Mouse (Mus musculus): ENCODE results near the gene Hoxb8. TPM values are rescaled to one million over a fixed set of nuclear protein-coding genes. Genes with fewer than 3 reads are reported as not detected.

Gene Hoxb8
- polyA plus RNA-seq, 1 experiment from 2014 or later = not detected

DNA sequence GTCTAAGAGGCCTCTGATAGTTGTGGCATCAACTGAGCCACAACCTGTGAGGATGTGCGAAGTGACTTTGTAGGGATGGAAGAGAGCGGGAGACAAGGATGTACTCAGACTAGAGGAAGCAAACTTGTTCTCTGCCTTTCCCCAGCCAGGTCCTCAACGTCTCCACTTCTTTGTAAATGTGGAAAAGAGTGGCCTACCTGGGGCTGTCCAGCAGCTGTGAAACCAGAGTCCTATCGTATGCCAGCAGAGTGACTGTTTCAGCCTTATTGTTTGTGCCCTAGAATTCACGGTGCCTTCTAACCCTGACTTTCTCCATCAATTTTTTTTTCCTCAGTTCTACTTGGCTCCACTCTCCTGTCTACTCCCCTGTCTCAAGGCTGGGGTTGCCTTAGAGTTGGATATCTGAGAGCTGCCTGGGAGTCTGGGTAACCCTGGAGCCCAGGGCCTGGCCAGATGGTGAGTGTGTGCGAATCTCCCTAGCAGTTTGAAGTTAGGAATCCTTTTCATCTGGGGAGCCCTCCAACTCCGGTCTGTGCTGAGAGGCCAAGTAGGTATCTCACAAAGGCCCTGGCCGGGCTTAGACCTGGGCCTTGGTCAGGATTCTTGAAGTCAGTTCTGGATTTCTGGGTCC, 17.2 kb upstream of the Hoxb8 start:
- WGBS = 1% methylated on average over 8 of the region's 8 CpGs
- H3K36me3 ChIP-seq (ENCODE audit: control insufficient read depth, insufficient read depth, low read length) = no peaks in the 10 kb centered on the region
- no peak overlapping the region for H3K9ac ChIP-seq (ENCODE audit: low read depth, low read length)
- H3K4me3 ChIP-seq (ENCODE audit: low read depth, low read length) = no peak overlapping the region
- H3K27ac ChIP-seq (ENCODE audit: low read length) = no peak overlapping the region
- no peaks in the 10 kb centered on the region for H3K4me1 ChIP-seq (ENCODE audit: control insufficient read depth, insufficient read depth, low read length)
- H3K4me2 ChIP-seq (ENCODE audit: low read length) = no peak overlapping the region
- H3K27me3 ChIP-seq (ENCODE audit: control insufficient read depth, insufficient read depth, low read depth, low read length) = peaks cover 95% of the 10 kb centered on the region
- ATAC-seq = no peak
- no peaks in the 10 kb centered on the region for H3K9me3 ChIP-seq (replicated peaks; ENCODE audit: control insufficient read depth, low read length, poor library complexity, severe bottlenecking)

DNA sequence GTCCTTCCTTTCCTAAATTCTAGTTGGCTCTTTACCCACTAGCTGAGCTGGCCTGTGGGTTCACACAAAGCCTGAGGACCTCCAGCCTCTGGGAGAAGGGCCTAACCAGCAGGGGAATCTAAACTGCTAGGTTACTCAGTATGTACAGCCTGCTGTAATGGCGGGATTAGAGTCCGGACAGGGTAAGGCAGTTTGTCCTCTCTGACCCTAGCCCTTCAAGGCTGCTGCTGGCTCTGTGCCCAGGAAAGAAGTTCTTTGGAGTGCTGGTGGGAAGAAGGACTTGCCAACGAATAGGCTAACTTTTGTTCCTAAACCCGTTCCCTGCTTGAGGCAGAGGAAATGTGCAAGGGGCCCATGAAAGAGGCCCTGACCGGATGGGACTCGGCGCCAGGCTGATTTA, 15.8 kb upstream of the Hoxb8 start:
- 5% methylated on average over 7 of the region's 7 CpGs for whole genome bisulfite sequencing
- no peak for ATAC-seq
- Histone ChIP-seq H3K4me2 (ENCODE audit: low read length) (no peak overlapping the region), H3K4me1 (ENCODE audit: control insufficient read depth, insufficient read depth, low read length) (no peaks in the 10 kb centered on the region), H3K9me3 (replicated peaks; ENCODE audit: control insufficient read depth, low read length, poor library complexity, severe bottlenecking) (no peaks in the 10 kb centered on the region), H3K36me3 (ENCODE audit: control insufficient read depth, insufficient read depth, low read length) (no peaks in the 10 kb centered on the region), H3K27me3 (ENCODE audit: control insufficient read depth, insufficient read depth, low read depth, low read length) (peaks cover 91% of the 10 kb centered on the region), H3K4me3 (ENCODE audit: low read depth, low read length) (no peak overlapping the region), H3K27ac (ENCODE audit: low read length) (no peak overlapping the region), H3K9ac (ENCODE audit: low read depth, low read length) (no peak overlapping the region)

DNA sequence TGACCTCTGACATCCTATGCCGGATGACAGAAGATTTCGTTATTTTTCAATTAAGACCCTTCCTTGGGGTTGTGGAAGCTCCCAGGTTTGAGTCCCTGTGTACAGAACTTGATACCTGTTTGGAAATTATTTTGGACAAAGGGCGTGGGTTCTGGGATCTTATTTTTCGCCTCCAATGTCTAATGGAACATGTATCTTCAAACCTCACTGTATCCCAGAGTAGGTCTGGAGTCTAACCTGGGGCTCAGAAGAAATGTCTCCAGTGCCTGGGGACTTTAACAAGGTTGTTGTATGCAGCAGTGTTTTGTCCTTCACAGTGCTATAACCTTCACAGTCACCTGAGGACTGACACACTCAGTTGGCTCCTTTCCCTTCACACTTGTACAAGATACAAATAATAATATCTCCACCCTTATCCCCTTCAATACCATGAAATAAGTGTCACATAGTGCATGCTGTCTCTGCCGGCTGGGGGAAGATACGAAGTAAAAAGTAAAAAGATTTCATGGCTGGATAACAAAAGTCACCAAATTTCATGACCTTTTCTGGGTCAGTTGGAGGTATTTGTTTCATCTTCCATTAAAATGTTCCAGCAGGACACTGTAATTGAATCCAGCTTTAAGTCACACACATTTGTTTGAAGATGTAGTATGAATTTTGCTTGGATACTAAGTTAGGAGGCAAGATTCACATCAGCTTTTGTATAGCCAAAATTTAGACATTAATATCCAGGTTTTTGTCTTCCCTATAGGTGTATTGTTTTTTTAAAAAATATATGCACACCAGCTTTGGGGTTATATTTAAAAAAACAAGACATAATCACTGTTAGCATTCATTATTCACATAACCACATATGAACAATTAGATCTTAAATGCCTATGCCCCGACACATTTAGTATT, 14.4 kb upstream of the Hoxb8 start:
- Histone ChIP-seq H3K4me1 (ENCODE audit: control insufficient read depth, insufficient read depth, low read length) (no peaks in the 10 kb centered on the region; the same call in 1 of the 2 replicates), H3K4me2 (ENCODE audit: low read length) (no peak overlapping the region), H3K9me3 (replicated peaks; ENCODE audit: control insufficient read depth, low read length, poor library complexity, severe bottlenecking) (no peaks in the 10 kb centered on the region), H3K27me3 (ENCODE audit: control insufficient read depth, insufficient read depth, low read depth, low read length) (peaks cover 91% of the 10 kb centered on the region), H3K27ac (ENCODE audit: low read length) (no peak overlapping the region), H3K4me3 (ENCODE audit: low read depth, low read length) (no peak overlapping the region), H3K36me3 (ENCODE audit: control insufficient read depth, insufficient read depth, low read length) (no peaks in the 10 kb centered on the region), H3K9ac (ENCODE audit: low read depth, low read length) (no peak overlapping the region)
- ATAC-seq = no peak
- 11% methylated on average over 7 of the region's 7 CpGs for WGBS

DNA sequence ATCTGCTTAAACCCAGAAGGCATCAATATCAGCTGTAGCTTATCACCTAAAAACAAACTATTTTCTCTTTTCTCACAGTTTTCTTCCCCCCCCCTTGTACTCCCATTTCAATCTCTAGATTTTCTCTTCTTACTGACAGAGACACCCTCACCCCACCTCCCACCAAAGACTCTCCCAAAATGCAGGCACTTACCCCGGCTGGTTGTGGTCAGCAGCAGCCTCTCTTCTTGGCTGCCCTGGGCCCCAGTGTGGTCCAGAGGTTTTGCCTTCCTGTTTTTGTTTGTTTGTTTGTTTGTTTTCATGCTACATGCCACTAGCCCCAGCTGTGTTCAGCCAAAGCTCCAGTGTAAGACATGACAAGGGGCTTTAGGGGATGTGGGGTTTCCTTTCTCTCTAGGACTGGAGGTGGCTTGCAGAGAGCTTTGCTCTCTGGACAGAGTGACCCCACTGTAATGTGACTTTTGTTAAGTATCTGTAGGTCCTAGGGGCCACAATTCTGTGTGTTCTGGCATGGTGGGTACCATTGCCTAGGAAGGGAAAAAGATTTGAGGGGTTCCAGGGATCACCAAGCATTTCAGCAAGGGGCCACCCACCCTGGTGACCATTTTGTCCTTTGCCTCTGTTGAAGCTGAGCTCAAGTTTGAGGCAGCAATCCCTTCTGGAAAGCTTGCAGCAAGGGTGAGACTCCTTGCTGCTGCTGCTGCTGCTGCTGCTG, 13.5 kb upstream of the Hoxb8 start:
- Histone ChIP-seq H3K9ac (ENCODE audit: low read depth, low read length) (no peak overlapping the region), H3K9me3 (replicated peaks; ENCODE audit: control insufficient read depth, low read length, poor library complexity, severe bottlenecking) (no peaks in the 10 kb centered on the region), H3K4me1 (ENCODE audit: control insufficient read depth, insufficient read depth, low read length) (no peaks in the 10 kb centered on the region; the same call in 1 of the 2 replicates), H3K4me3 (ENCODE audit: low read depth, low read length) (no peak overlapping the region), H3K36me3 (ENCODE audit: control insufficient read depth, insufficient read depth, low read length) (no peaks in the 10 kb centered on the region), H3K4me2 (ENCODE audit: low read length) (no peak overlapping the region), H3K27me3 (ENCODE audit: control insufficient read depth, insufficient read depth, low read depth, low read length) (peaks cover 91% of the 10 kb centered on the region), H3K27ac (ENCODE audit: low read length) (no peak overlapping the region)
- 0% methylated on average over 1 of the region's 1 CpGs for WGBS
- ATAC-seq = no peak

DNA sequence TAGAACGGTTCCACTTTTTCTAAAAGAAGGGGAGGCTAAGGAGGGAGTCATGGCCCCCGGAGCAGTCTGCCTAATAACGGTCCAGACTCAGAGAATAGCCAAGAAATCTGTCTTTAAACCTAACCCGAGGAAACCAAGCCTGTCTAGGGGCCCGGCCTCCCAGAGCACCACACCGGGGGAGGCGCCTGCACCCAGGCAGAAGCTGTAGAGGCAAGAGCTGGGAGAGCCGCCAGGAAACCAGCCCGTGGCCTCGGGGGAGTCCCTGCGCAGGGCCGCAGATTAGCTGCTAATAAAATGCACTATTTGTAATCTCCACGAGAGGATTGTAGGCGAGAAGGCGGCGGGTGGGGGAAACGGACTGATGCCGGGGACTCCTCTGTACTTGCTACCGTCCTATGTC, 11.8 kb upstream of the Hoxb8 start:
- no peak overlapping the region for H3K9ac ChIP-seq (ENCODE audit: low read depth, low read length)
- no peaks in the 10 kb centered on the region; the same call in 1 of the 2 replicates for H3K4me1 ChIP-seq (ENCODE audit: control insufficient read depth, insufficient read depth, low read length)
- no peak for ATAC-seq
- H3K4me2 ChIP-seq (ENCODE audit: low read length) = no peak overlapping the region
- WGBS = under 1% methylated on average over 19 of the region's 19 CpGs
- no peaks in the 10 kb centered on the region for H3K9me3 ChIP-seq (replicated peaks; ENCODE audit: control insufficient read depth, low read length, poor library complexity, severe bottlenecking)
- H3K27me3 ChIP-seq (ENCODE audit: control insufficient read depth, insufficient read depth, low read depth, low read length) = peaks cover 91% of the 10 kb centered on the region
- no peak overlapping the region for H3K27ac ChIP-seq (ENCODE audit: low read length)
- no peaks in the 10 kb centered on the region for H3K36me3 ChIP-seq (ENCODE audit: control insufficient read depth, insufficient read depth, low read length)
- no peak overlapping the region for H3K4me3 ChIP-seq (ENCODE audit: low read depth, low read length)

DNA sequence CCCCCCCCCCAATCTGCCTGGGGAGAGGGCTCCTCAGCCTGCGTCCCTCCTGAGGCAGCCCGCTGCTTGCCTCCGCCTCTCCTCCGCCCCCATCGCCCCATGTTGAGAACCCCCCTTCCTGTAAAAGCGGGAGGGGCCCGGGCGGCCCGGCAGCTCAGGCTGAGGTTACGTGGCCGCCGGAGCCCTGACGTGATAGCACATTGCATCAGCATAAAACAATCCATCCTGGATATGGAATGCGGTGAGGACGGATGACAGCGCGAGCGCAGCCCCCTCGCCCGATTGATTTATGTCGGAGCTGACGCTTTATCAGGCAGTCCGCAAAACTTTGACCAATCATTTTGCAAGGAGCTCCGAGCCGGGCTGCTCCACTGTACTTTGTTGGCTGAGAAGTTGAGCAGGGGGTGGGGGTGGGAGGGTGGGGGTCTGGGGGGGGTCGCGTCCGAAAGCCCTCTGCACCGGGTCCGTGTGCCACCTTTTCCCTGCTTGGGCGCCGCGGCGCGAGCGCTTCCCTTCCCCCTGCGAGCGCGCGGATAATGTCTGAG, 10.6 kb upstream of the Hoxb8 start, which contains the start of gene Hoxb9:
Gene Hoxb9, plus strand, starts transcription at position 462 of the 545 bp plus-strand sequence.
- H3K4me2 ChIP-seq (ENCODE audit: low read length) = no peak within 1 kb of the TSS
- H3K27ac ChIP-seq (ENCODE audit: low read length) = no peak within 1 kb of the TSS
- ATAC-seq = no peak
- under 1% methylated on average over 40 of the region's 40 CpGs for WGBS
- no peaks in the 10 kb centered on the region for H3K36me3 ChIP-seq (ENCODE audit: control insufficient read depth, insufficient read depth, low read length)
- no peak within 1 kb of the TSS for H3K9ac ChIP-seq (ENCODE audit: low read depth, low read length)
- H3K4me1 ChIP-seq (ENCODE audit: control insufficient read depth, insufficient read depth, low read length) = no peaks in the 10 kb centered on the region; the same call in 1 of the 2 replicates
- H3K4me3 ChIP-seq (ENCODE audit: low read depth, low read length) = no peak within 1 kb of the TSS
- no peaks in the 10 kb centered on the region for H3K9me3 ChIP-seq (replicated peaks; ENCODE audit: control insufficient read depth, low read length, poor library complexity, severe bottlenecking)
- H3K27me3 ChIP-seq (ENCODE audit: control insufficient read depth, insufficient read depth, low read depth, low read length) = peaks cover 91% of the 10 kb centered on the region

DNA sequence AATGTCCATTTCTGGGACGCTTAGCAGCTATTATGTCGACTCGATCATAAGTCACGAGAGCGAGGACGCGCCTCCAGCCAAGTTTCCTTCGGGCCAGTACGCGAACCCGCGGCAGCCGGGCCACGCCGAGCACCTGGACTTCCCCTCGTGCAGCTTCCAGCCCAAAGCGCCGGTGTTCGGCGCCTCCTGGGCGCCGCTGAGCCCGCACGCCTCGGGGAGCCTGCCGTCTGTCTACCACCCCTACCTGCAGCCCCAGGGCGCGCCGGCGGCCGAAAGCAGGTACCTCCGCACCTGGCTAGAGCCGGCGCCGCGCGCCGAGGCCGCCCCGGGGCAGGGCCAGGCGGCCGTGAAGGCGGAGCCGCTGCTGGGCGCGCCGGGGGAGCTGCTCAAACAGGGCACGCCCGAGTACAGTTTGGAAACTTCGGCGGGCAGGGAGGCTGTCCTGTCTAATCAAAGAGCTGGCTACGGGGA, 10.1 kb upstream of the Hoxb8 start:
- no peak overlapping the region for H3K4me3 ChIP-seq (ENCODE audit: low read depth, low read length)
- H3K4me1 ChIP-seq (ENCODE audit: control insufficient read depth, insufficient read depth, low read length) = no peaks in the 10 kb centered on the region; the same call in 1 of the 2 replicates
- under 1% methylated on average over 52 of the region's 52 CpGs for WGBS
- peaks cover 91% of the 10 kb centered on the region for H3K27me3 ChIP-seq (ENCODE audit: control insufficient read depth, insufficient read depth, low read depth, low read length)
- no peaks in the 10 kb centered on the region for H3K36me3 ChIP-seq (ENCODE audit: control insufficient read depth, insufficient read depth, low read length)
- H3K9ac ChIP-seq (ENCODE audit: low read depth, low read length) = no peak overlapping the region
- no peak overlapping the region for H3K27ac ChIP-seq (ENCODE audit: low read length)
- no peak for ATAC-seq
- no peaks in the 10 kb centered on the region for H3K9me3 ChIP-seq (replicated peaks; ENCODE audit: control insufficient read depth, low read length, poor library complexity, severe bottlenecking)
- H3K4me2 ChIP-seq (ENCODE audit: low read length) = no peak overlapping the region

DNA sequence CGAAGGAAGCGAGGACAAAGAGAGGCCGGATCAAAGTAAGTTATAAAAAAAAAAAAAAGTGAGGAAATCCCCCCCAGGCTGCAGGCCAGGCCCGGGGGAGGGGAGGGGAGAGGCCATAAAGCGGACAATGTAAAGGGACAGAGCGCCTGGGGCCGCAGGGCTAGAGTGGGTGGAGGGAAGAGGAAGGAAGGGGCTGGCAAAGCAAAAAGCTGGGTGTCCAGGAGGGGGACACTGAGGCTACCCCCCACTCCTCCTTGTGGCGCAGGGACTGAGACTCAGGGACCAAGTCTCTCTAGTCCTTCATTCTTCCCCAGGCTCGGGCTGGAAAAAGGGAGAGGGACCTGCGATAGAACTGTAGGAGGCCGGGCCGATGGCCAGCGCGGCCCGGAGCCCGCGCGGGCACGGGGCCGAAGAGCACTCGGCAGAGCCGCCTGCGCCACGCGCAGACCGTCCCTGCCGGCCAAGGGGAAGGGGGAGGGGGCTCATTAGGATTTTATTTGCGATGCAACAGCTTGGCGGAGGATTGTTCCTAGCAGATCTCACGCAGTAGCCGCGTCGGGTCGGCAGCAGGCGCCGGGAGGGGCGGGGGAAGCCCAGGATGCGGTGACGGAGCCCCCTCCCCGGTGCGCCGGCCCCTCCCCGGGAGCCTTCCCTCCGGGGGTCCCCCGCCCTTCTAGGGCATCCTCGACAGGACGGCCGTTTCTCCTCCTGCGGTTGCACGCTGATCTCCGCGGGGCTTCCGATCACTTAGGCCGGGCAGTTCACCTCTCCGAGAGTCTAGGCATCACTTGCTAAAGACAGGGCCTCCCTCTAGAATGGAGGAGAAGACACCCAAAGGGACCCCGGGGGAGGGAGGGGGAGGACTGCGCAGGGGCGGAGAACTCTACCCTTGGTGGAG, 9.4 kb upstream of the Hoxb8 start:
- H3K4me3 ChIP-seq (ENCODE audit: low read depth, low read length) = no peak overlapping the region
- no peaks in the 10 kb centered on the region; the same call in 1 of the 2 replicates for H3K4me1 ChIP-seq (ENCODE audit: control insufficient read depth, insufficient read depth, low read length)
- no peak overlapping the region for H3K4me2 ChIP-seq (ENCODE audit: low read length)
- WGBS = under 1% methylated on average over 47 of the region's 58 CpGs
- H3K36me3 ChIP-seq (ENCODE audit: control insufficient read depth, insufficient read depth, low read length) = no peaks in the 10 kb centered on the region
- H3K27ac ChIP-seq (ENCODE audit: low read length) = no peak overlapping the region
- no peak overlapping the region for H3K9ac ChIP-seq (ENCODE audit: low read depth, low read length)
- no peaks in the 10 kb centered on the region for H3K9me3 ChIP-seq (replicated peaks; ENCODE audit: control insufficient read depth, low read length, poor library complexity, severe bottlenecking)
- ATAC-seq = no peak
- peaks cover 91% of the 10 kb centered on the region for H3K27me3 ChIP-seq (ENCODE audit: control insufficient read depth, insufficient read depth, low read depth, low read length)

All from midbrain, embryonic 16.5 days (tissue).